Mouse (Mus musculus) heart, adult 8-10 months (tissue): Measurements from ENCODE around the gene Eras. TPM values are rescaled to one million over a fixed set of nuclear protein-coding genes. Genes with fewer than 3 reads are reported as not detected.
"Not testable (repeated sequence)": the region's sequence is repeated elsewhere in the genome, so short reads cannot be mapped to it uniquely, and the experiment has no call there.

Experiments
- DNase-seq: peaks from one replicate; pipeline ENCODE4 v3.0.0; 2022; ENCODE audit warnings: low spot score
- total RNA-seq, 4 experiments: library from RNA; stranded (reverse); gene quantifications; 2 replicates each; pipeline ENCODE4 v1.2.4; 2022

Eras gene
- total RNA-seq, 4 experiments from 2014 or later = not detected

GRCm38 (mm10) chrX:7910473-7910872 lies 17.9 kb downstream of the Eras start:
- DNase-seq = no peak

GRCm38 (mm10) chrX:7909242-7909641 lies 19.2 kb downstream of the Eras start, which contains the start of gene Gm10490:
Gene Gm10490 (plus strand): TSS chrX:7909542.
- not testable (repeated sequence) for DNase-seq

GRCm38 (mm10) chrX:7907735-7908134 lies 20.7 kb downstream of the Eras start, which contains the start of gene Gm10491:
Gene Gm10491 (minus strand): TSS chrX:7907835.
- no peak for DNase-seq

GRCm38 (mm10) chrX:7904441-7904840 lies 24.0 kb downstream of the Eras start:
- no peak for DNase-seq

GRCm38 (mm10) chrX:7898880-7899874 lies 29.2 kb downstream of the Eras start, which contains the start of the genes Pqbp1 and Timm17b:
Gene Pqbp1 (minus strand): TSS chrX:7899269.
Gene Timm17b (plus strand): TSS chrX:7899357.
- DNase-seq = peak; percentile 87

GRCm38 (mm10) chrX:7898211-7898610 lies 30.2 kb downstream of the Eras start:
- DNase-seq = no peak

- DNase-seq = peak; percentile 92
Observed at GRCm38 (mm10) chrX:7883841-7884567, 44.4 kb downstream of the Eras start, which contains the start of gene Slc35a2. Gene Slc35a2 (plus strand): TSS chrX:7884028.

- DNase-seq = peak; percentile 34
Observed at GRCm38 (mm10) chrX:7879819-7880218, 48.6 kb downstream of the Eras start.

GRCm38 (mm10) chrX:7878495-7878894 lies 49.9 kb downstream of the Eras start:
- no peak for DNase-seq

- DNase-seq = peak; percentile 59
Observed at GRCm38 (mm10) chrX:7878007-7878419, 50.4 kb downstream of the Eras start, which contains the start of gene Pim2. Gene Pim2 (plus strand): TSS chrX:7878262.

Other genes with a start within 250 kb of the Eras start
- 10 to 100 TPM; 26.1 to 30.3 (median 28.8) TPM for gene Magix, start 247.4 kb downstream of the Eras start, total RNA-seq
- 10 to 100 TPM; 18.3 to 21.9 (median 21.3) TPM for gene Gpkow, start 231.5 kb downstream of the Eras start, total RNA-seq
- gene Wdr45, start 214.3 kb downstream of the Eras start, total RNA-seq = 10 to 100 TPM; 34.4 to 60.5 (median 46.7) TPM
- gene Gm45208, start 206.4 kb downstream of the Eras start, total RNA-seq = not detected
- 1 to 10 TPM; 4.3 to 6.7 (median 5.7) TPM for gene Praf2, start 200.2 kb downstream of the Eras start, total RNA-seq
- 1 to 10 TPM in 1 of 4 experiments, under 1 TPM in 3; 0.37 to 1.0 (median 0.73) TPM for gene Ccdc120, start 177.7 kb downstream of the Eras start, total RNA-seq
- gene Tfe3, start 166.0 kb downstream of the Eras start, total RNA-seq = 10 to 100 TPM; 11.9 to 16.9 (median 14.8) TPM
- 10 to 100 TPM; 23.1 to 26.1 (median 24.7) TPM for gene Gripap1, start 138.8 kb downstream of the Eras start, total RNA-seq
- under 1 TPM; 0.23 to 0.30 (median 0.27) TPM for gene Kcnd1, start 106.3 kb downstream of the Eras start, total RNA-seq
- gene Otud5, start 87.2 kb downstream of the Eras start, total RNA-seq = 10 to 100 TPM; 20.0 to 24.9 (median 21.5) TPM
- 1 to 10 TPM; 2.4 to 6.1 (median 3.7) TPM for gene Pim2, start 50.3 kb downstream of the Eras start, total RNA-seq
- 10 to 100 TPM in 3 of 4 experiments, 1 to 10 TPM in 1; 8.9 to 18.3 (median 13.5) TPM for gene Slc35a2, start 44.6 kb downstream of the Eras start, total RNA-seq
- gene Pqbp1, start 29.3 kb downstream of the Eras start, total RNA-seq = 10 to 100 TPM; 20.0 to 24.0 (median 20.9) TPM
- gene Timm17b, start 29.2 kb downstream of the Eras start, total RNA-seq = 10 to 100 TPM; 44.7 to 50.5 (median 46.7) TPM
- gene Gm10491, start 20.8 kb downstream of the Eras start, total RNA-seq = not detected
- not detected for gene Gm10490, start 19.1 kb downstream of the Eras start, total RNA-seq
- under 1 TPM; 0.11 to 0.20 (median 0.16) TPM for gene Pcsk1n, start 8.8 kb downstream of the Eras start, total RNA-seq
- gene Hdac6, start 19.3 kb upstream of the Eras start, total RNA-seq = 10 to 100 TPM; 10.4 to 11.5 (median 10.9) TPM
- under 1 TPM in 1 of 4 experiments, not detected in 3; 0.32 TPM for gene Gata1, start 49.5 kb upstream of the Eras start, total RNA-seq
- not detected for gene Glod5, start 89.9 kb upstream of the Eras start, total RNA-seq
- gene Suv39h1, start 146.2 kb upstream of the Eras start, total RNA-seq = 1 to 10 TPM; 4.0 to 6.4 (median 4.5) TPM
- gene Was, start 161.9 kb upstream of the Eras start, total RNA-seq = 1 to 10 TPM; 1.3 to 2.5 (median 1.6) TPM
- gene Wdr13, start 204.3 kb upstream of the Eras start, total RNA-seq = 10 to 100 TPM; 34.2 to 48.2 (median 41.0) TPM
- 100 to 1,000 TPM in 1 of 4 experiments, 10 to 100 TPM in 3; 38.2 to 113 (median 59.5) TPM for gene Rbm3, start 217.3 kb upstream of the Eras start, total RNA-seq
- gene Tbc1d25, start 247.6 kb upstream of the Eras start, total RNA-seq = 1 to 10 TPM; 3.1 to 5.5 (median 4.4) TPM